Mouse (Mus musculus) central nervous system, embryonic 14 days (tissue): ENCODE data around the gene Guca1b. TPM values are rescaled to one million over a fixed set of nuclear protein-coding genes. Genes with fewer than 3 reads are reported as not detected.

Experiments used
- polyA plus RNA-seq: library from polyadenylated mRNA; depleted of rRNA; stranded (reverse); fragments of >200 nt; gene quantifications from 2 replicates; pipeline ENCODE4 v1.2.3, GENCODE M21; 2012; rRNA removed

The Guca1b gene
- 0.91 and 1.2 TPM in 2 replicates for polyA plus RNA-seq

DNA sequence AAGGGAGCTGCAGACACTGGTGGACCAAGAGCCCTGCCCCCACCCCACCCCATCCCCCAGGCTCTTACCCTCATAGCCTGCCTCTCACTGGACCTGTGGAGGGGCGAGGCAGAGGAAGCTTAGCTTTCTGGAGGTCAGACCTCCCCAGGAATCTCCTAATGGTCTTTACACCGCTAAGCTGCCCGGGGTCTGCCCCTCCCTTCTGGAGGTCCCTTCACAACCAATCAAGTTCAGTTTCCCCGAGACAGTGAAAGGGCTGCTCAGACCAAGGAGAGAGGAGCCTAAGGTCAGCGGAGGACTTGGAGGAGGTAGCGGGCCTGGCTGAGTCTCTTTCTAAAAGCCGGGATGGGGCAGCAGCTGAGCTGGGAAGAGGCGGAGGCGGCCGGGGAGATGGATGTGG is at the start of gene Guca1b:
TSS of gene Guca1b (plus strand) at position 249 of the 400 bp plus-strand sequence.

DNA sequence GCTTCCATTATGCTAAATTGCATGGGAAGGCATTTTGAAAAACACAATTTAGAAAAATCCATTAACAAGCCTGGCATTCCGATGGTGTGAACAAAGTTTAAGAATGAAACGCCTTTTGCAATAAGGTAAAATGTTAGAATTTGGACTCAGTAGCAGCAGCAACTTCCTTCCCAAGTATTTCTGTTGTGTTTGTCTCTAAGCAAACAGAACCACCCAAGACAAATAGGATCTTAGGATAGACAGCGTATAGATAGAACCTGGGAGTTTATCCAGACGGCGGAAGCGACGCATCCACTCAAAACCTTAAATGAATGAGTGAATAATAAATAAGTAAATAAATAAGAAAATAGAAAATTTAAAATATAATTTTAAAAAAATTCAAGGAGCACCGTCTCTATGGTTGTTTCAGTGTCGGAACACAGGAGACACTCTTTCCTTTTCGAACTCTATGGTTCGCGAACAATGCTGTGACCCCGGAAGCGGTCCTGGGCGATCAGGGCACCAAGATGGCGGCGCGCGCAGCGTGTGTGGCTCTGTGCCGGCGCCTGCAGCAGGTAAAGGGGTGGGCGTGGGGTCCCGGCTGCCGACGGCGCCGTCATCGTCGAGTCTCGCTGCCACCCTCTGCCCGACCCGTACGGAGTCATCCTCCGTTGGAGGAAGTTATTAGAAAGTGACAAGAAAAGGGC is 16.6 kb upstream of the Guca1b start, which contains the start of gene Mrps10:
TSS of gene Mrps10 (plus strand) at position 487 of the 686 bp plus-strand sequence.

DNA sequence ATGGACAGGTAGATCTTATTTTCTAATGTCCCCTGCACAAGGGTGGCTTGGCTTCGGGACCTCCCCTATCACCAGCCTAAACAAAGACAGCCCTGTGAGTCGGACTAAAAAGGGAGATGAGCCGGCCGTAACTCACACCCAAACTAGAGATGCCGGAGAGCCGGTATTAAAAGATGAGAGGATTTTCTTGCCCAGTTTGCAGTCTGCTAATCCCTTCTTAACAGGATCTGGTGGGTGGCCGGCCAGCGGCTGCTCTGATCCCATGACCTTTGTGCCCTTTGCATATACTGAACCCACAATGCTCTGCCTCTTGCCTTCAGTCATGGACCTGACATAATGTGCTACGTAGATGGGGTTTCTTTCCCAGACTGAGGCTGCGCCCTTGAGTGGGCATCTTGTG is 15.3 kb downstream of the Guca1b start, which contains the start of gene Guca1a:
TSS of gene Guca1a (minus strand) at position 134 of the 400 bp plus-strand sequence.

DNA sequence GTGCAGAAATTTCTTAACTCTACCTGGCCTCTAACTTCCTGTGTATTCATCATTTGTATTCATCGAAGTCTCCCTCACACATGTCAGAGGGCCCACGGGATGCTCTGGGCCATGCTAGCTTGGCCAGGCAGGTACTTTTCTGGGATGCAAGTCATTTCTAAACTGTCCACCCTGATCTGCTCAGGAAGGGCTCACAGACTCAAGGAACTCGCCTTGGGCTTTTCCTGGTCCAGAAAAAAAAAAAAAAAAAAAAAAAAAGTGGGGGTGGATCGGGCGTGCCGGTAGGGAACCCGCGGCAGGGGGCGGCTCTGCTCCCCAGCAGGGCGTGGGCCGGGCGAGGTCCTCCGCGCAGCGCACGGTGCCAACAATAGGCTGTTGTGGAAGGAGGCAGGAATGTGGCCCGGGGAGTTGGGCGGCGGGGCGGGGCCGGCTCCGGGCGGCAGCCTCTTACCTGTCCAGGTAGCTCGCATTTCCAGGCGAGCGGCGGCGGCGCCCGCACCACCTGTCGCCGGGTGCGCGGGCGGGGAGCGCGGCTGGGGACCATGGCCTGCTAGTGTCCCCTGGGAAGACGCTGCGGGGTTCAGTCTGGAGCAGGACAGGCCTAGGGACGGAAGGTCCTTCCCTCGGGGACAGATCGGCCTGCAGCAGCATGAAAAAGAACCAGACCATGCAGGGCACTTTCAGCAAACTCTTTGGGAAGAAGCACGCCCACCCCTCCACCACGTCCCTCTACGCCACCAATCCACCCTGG is 51.1 kb downstream of the Guca1b start, which contains the start of gene AI661453:
TSS of gene AI661453 (plus strand) at position 460 of the 751 bp plus-strand sequence.

DNA sequence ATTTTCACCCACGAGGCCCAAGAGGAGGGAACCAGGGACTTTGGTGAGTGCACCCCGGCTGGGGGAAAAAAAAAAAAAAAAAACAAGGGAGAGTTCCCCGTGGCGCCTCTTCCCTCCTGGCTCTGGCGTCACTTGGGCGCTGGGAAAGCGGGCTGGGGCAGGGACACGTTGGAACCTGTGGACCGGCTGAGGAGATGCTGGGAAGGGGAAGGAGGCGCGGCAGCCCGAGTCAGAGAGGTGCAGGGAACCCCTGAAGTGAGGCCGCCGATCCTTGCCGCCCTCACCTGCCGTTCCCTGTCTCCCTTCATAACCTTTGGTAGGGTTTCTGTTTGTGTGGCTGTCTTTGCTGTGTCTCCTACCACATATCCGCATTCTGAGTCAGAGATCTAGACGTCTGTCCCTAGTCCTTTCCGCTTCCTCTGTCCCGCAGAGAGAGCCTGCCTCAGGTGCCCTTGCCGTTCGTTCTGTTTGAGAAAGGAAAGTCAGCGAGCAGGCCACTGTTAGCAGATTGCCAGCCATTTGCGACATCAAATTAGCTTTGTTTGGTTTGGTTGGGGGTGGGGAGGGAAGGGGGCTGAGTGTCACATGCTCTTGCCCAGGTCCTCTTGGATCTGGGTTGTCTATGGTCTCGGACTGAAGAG is 51.8 kb downstream of the Guca1b start, which contains the start of gene 1700001C19Rik:
TSS of gene 1700001C19Rik (minus strand) at position 470 of the 641 bp plus-strand sequence.

Other genes with a start within 250 kb of the Guca1b start
- 52.0 and 55.7 TPM in 2 replicates for gene Mrps10, start 16.5 kb upstream of the Guca1b start, polyA plus RNA-seq
- gene Guca1a, start 15.2 kb downstream of the Guca1b start, polyA plus RNA-seq = 0.80 and 1.3 TPM in 2 replicates
- gene AI661453, start 51.2 kb downstream of the Guca1b start, polyA plus RNA-seq = 0.53 and 0.76 TPM in 2 replicates
- 0.35 and 0.39 TPM in 2 replicates for gene 1700001C19Rik, start 52.0 kb downstream of the Guca1b start, polyA plus RNA-seq
- gene Taf8, start 116.9 kb downstream of the Guca1b start, polyA plus RNA-seq = 42.1 and 43.3 TPM in 2 replicates
- 70.8 and 130 TPM in 2 replicates for gene Ccnd3, start 119.7 kb downstream of the Guca1b start, polyA plus RNA-seq
- gene Bysl, start 226.1 kb downstream of the Guca1b start, polyA plus RNA-seq = 26.6 and 27.5 TPM in 2 replicates
- 52.6 and 55.4 TPM in 2 replicates for gene Med20, start 226.2 kb downstream of the Guca1b start, polyA plus RNA-seq
- gene Gm20517, start 226.2 kb downstream of the Guca1b start, polyA plus RNA-seq = 2.2 and 2.3 TPM in 2 replicates
- gene Usp49, start 245.3 kb downstream of the Guca1b start, polyA plus RNA-seq = 29.8 and 33.7 TPM in 2 replicates